Mouse (Mus musculus): ENCODE data around the gene Reep1. TPM values are rescaled to one million over a fixed set of nuclear protein-coding genes. Genes with fewer than 3 reads are reported as not detected.

Reep1 gene
- 3.6 and 4.2 TPM in 2 replicates for polyA plus RNA-seq (2015; fragmentation: Nextera tagmentation; extraction: Ambion mirVana)

GRCm38 (mm10) chr6:71707511-71708501 lies at the start of gene Reep1:
Reep1 (plus strand) TSS chr6:71707561.
- Histone ChIP-seq H3K9me3 (replicated peaks) (no peaks in the 10 kb centered on the region), H3K27me3 (peaks cover 61% of the 10 kb centered on the region), H3K4me1 (replicated peaks) (peaks cover 14% of the 10 kb centered on the region), H3K4me3 (replicated peaks) (peak within 1 kb of the TSS; percentile 60), H3K9ac (peak within 1 kb of the TSS; percentile 67), H3K4me2 (peak within 1 kb of the TSS; percentile 81), H3K27ac (no peak within 1 kb of the TSS), H3K36me3 (no peaks in the 10 kb centered on the region)
- under 1% methylated on average over 91 of the region's 91 CpGs for WGBS (ENCODE audit: insufficient replicate concordance)
- peak; percentile 57 for DNase-seq
- ATAC-seq (ENCODE audit: low read depth), result peak; percentile 91

DNA sequence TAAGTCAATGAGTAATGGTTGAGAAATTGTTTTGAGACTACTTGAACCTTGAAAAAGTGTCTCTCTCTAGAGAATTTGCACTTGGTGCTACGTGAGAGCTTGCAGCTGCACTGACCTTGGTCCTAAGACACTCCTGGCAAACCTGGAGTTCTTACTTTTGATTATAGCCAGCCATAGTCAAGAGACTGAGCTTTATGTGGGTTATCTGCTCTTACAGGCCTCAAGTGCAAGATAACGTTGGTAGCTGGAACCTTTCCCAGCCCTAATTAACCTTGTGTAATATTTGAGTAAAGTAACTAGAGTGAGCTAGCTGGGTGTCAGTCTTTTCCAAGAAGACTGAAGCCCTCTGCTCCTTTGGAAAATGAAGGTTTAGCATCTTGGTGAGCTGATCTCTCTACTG lies 49.1 kb upstream of the Reep1 start:
- Histone ChIP-seq H3K4me2 (peak overlapping the region; percentile 3; the same call in 1 of the 2 replicates), H3K4me3 (replicated peaks) (no peak overlapping the region), H3K27me3 (no peaks in the 10 kb centered on the region), H3K36me3 (no peaks in the 10 kb centered on the region), H3K4me1 (replicated peaks) (peaks cover 52% of the 10 kb centered on the region), H3K27ac (no peak overlapping the region), H3K9ac (no peak overlapping the region), H3K9me3 (replicated peaks) (no peaks in the 10 kb centered on the region)
- ATAC-seq (ENCODE audit: low read depth), result peak; percentile 35; the same call in 1 of the 2 replicates
- WGBS (ENCODE audit: insufficient replicate concordance), result 22% methylated on average over 2 of the region's 2 CpGs
- DNase-seq, result peak; percentile 23

DNA sequence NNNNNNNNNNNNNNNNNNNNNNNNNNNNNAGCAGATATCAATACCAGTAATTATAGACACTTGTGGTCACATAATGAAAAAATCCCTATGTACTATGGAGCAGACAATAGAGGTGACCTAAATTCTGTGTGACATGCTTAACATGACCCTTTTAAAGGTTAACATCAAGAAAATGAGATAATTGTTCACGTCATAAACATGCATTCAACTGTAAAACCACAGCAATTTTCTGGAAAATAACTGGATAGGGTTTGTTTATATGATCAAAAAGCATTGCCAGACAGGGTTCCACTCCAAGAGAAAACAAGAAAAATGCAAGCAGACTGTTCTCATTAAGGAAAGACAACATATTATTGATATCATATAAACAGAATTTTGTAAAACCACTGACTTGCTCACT lies 42.9 kb upstream of the Reep1 start:
- no peaks in the 10 kb centered on the region for H3K27me3 ChIP-seq
- no peak overlapping the region for H3K4me3 ChIP-seq (replicated peaks)
- H3K36me3 ChIP-seq, result no peaks in the 10 kb centered on the region
- no peak overlapping the region for H3K27ac ChIP-seq
- WGBS (ENCODE audit: insufficient replicate concordance), result 46% methylated on average over 1 of the region's 1 CpGs
- H3K9ac ChIP-seq, result no peak overlapping the region
- no peaks in the 10 kb centered on the region for H3K9me3 ChIP-seq (replicated peaks)
- peaks cover 31% of the 10 kb centered on the region for H3K4me1 ChIP-seq (replicated peaks)
- DNase-seq (no peak), ATAC-seq (ENCODE audit: low read depth) (no peak)
- H3K4me2 ChIP-seq, result no peak overlapping the region

DNA sequence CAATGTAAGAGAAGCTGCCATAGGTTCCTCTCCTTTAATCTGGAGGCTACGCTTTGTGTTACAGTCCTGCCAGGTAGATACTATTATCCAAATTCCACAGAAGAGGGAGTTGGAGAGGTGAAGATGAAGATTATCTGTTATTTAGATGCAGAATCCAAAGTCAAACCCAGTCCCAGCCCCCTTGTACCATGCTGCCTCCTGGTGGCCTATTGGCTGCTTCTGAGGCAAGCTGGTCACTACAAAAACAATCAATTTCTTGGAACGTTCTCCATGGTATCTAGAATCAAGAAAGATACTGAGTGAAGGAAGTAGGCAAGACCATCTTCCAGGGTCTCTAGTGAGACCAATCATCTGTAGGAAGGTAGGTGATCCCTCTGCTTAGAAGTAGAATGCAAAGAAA lies 34.2 kb upstream of the Reep1 start:
- peak; percentile 39 for DNase-seq
- Histone ChIP-seq H3K4me1 (replicated peaks) (no peaks in the 10 kb centered on the region), H3K4me3 (replicated peaks) (no peak overlapping the region)

DNA sequence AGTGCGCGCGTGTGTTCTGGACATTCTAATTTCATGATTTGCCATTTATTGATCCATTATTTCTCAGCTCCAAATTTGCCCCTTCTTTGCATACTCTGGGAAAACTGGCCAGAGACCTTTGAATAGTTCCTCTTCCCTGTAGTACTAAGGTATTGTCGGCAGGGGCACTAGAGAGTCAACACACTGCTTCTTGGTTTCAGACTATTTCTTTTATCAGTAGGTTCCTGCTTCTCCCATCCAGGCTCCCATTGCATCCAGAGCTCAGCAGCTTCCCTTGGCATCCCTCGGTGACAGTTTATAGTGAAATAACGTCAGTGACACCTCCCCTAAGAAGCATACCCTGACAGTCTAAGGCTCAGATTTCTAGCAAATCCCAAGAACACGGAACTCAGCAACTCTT lies 28.5 kb upstream of the Reep1 start:
- H3K4me2 ChIP-seq, result no peak overlapping the region
- H3K4me1 ChIP-seq (replicated peaks), result no peaks in the 10 kb centered on the region
- no peaks in the 10 kb centered on the region for H3K9me3 ChIP-seq (replicated peaks)
- no peak overlapping the region for H3K4me3 ChIP-seq (replicated peaks)
- H3K27ac ChIP-seq, result no peak overlapping the region
- no peak for DNase-seq
- no peaks in the 10 kb centered on the region for H3K27me3 ChIP-seq
- H3K36me3 ChIP-seq, result no peaks in the 10 kb centered on the region
- ATAC-seq (ENCODE audit: low read depth), result no peak
- no peak overlapping the region for H3K9ac ChIP-seq
- 54% methylated on average over 7 of the region's 7 CpGs for WGBS (ENCODE audit: insufficient replicate concordance)

More for the DNA sequence above, 34.2 kb upstream of the Reep1 start:
- 36% methylated on average over 2 of the region's 2 CpGs for WGBS (ENCODE audit: insufficient replicate concordance)
- H3K9ac ChIP-seq, result no peak overlapping the region
- no peaks in the 10 kb centered on the region for H3K27me3 ChIP-seq
- no peak overlapping the region for H3K4me2 ChIP-seq
- H3K36me3 ChIP-seq, result no peaks in the 10 kb centered on the region
- H3K9me3 ChIP-seq (replicated peaks), result no peaks in the 10 kb centered on the region
- no peak for ATAC-seq (ENCODE audit: low read depth)
- H3K27ac ChIP-seq, result no peak overlapping the region

DNA sequence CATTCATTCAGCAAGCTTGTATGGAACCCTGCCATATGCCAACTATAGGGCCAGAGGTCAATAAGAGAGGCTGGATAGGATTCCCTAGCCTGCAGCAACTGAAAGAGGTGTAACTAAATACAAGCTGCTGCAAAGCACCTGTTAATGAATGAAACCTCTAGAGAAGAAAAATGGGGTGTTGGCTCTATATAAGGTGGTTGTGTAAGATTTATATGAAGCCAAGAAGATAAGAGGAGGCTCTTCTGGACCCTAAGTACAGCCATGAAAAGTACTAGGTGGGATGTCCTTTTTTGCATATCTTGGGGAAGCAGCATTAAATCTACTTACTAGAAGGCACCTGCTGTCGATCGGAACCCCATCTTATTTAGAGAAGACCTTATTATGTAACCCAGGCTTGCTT lies 12.2 kb upstream of the Reep1 start:
- DNase-seq (no peak), ATAC-seq (ENCODE audit: low read depth) (no peak)
- no peak overlapping the region for H3K4me3 ChIP-seq (replicated peaks)
- H3K27me3 ChIP-seq, result 0 out of 2 replicates have a peak, but pooled peaks cover 7% of the 10 kb centered on the region
- no peaks in the 10 kb centered on the region for H3K9me3 ChIP-seq (replicated peaks)
- H3K4me1 ChIP-seq (replicated peaks), result no peaks in the 10 kb centered on the region
- no peaks in the 10 kb centered on the region for H3K36me3 ChIP-seq
- no peak overlapping the region for H3K27ac ChIP-seq
- 71% methylated on average over 2 of the region's 2 CpGs for WGBS (ENCODE audit: insufficient replicate concordance)
- no peak overlapping the region for H3K4me2 ChIP-seq
- H3K9ac ChIP-seq, result no peak overlapping the region

DNA sequence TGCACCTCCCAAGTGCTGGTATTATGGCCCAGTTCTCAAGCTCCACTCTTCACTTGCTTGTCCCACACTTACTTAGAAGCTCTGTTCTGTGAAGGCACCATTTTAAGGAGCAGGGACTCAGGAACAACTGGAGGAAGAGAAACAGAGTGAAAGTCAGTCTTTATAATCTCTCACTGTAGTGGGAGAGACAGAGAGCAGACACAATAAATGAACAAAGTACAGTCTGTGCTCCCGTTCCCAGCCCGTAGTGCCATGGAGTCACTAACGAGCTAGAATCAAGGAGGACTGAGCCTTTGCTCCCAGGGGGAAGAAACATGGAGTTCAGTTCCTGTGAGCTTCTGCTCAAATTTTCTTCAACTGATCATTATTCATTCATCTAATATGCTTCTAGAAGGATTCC lies 11.8 kb upstream of the Reep1 start:
- no peak overlapping the region for H3K4me3 ChIP-seq (replicated peaks)
- no peak for DNase-seq
- H3K9me3 ChIP-seq (replicated peaks), result no peaks in the 10 kb centered on the region
- ATAC-seq (ENCODE audit: low read depth), result no peak
- H3K4me1 ChIP-seq (replicated peaks), result no peaks in the 10 kb centered on the region
- H3K4me2 ChIP-seq, result no peak overlapping the region
- no peak overlapping the region for H3K27ac ChIP-seq
- 0 out of 2 replicates have a peak, but pooled peaks cover 7% of the 10 kb centered on the region for H3K27me3 ChIP-seq
- H3K9ac ChIP-seq, result no peak overlapping the region
- WGBS (ENCODE audit: insufficient replicate concordance), result 77% methylated on average over 3 of the region's 3 CpGs
- no peaks in the 10 kb centered on the region for H3K36me3 ChIP-seq

DNA sequence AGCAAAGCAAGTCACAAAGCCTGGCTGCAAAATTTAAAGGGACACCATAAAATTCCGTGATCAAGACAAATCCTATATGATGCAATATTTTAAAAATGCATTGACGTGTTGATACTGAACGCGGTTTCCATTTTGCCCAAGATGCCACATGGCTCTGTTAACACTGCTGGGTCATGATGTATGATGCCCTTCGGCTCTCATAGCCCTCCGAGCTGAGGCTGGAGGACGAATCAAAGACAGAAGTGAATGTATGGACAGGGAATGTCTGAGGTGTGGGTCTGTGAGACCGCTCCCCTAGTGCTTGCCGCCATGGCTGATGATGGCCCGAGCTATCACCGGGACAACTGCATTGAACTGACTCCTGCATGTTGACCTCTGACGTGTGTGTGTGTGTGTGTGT lies 490 bp upstream of the Reep1 start:
- DNase-seq (no peak), ATAC-seq (ENCODE audit: low read depth) (no peak)
- Histone ChIP-seq H3K4me3 (replicated peaks) (no peak overlapping the region), H3K4me2 (no peak overlapping the region), H3K9me3 (replicated peaks) (no peaks in the 10 kb centered on the region), H3K36me3 (no peaks in the 10 kb centered on the region), H3K27me3 (peaks cover 64% of the 10 kb centered on the region), H3K9ac (no peak overlapping the region), H3K27ac (no peak overlapping the region), H3K4me1 (replicated peaks) (peaks cover 14% of the 10 kb centered on the region)
- WGBS (ENCODE audit: insufficient replicate concordance), result 73% methylated on average over 12 of the region's 12 CpGs

GRCm38 (mm10) chr6:71708528-71708927 lies 1.2 kb downstream of the Reep1 start:
- ATAC-seq (ENCODE audit: low read depth) (no peak), DNase-seq (no peak)
- H3K9ac ChIP-seq, result peak overlapping the region; percentile 67
- H3K4me1 ChIP-seq (replicated peaks), result peaks cover 14% of the 10 kb centered on the region
- H3K27ac ChIP-seq, result no peak overlapping the region
- H3K9me3 ChIP-seq (replicated peaks), result no peaks in the 10 kb centered on the region
- H3K4me2 ChIP-seq, result peak overlapping the region; percentile 81
- peak overlapping the region; percentile 60 for H3K4me3 ChIP-seq (replicated peaks)
- peaks cover 56% of the 10 kb centered on the region for H3K27me3 ChIP-seq
- no peaks in the 10 kb centered on the region for H3K36me3 ChIP-seq
- 7% methylated on average over 3 of the region's 3 CpGs for WGBS (ENCODE audit: insufficient replicate concordance)

GRCm38 (mm10) chr6:71710323-71710722 lies 3.0 kb downstream of the Reep1 start:
- Histone ChIP-seq H3K4me3 (replicated peaks) (no peak overlapping the region), H3K27me3 (peaks cover 47% of the 10 kb centered on the region), H3K9ac (no peak overlapping the region), H3K36me3 (no peaks in the 10 kb centered on the region), H3K27ac (no peak overlapping the region), H3K4me2 (no peak overlapping the region), H3K4me1 (replicated peaks) (peaks cover 14% of the 10 kb centered on the region), H3K9me3 (replicated peaks) (no peaks in the 10 kb centered on the region)
- ATAC-seq (ENCODE audit: low read depth) (no peak), DNase-seq (no peak)
- WGBS (ENCODE audit: insufficient replicate concordance), result 67% methylated on average over 3 of the region's 3 CpGs

DNA sequence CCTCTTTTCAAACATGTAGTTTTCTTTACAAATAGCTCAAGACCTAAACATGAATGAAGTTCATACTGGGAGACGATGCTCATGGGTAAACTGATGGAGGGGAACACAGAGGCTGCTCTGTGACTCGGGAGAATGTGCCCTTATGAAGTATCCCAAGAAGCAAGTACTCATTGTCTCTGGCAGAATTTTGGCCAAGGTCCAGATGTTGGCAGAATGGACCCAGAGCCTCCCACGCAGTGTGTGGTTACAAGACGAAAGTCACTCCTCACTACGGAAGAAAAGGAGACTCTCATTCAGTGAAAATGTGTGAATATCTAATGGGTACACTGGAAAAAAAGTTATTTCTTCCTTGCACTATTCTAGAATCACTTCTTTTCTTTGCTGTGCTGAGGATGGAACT lies 3.8 kb downstream of the Reep1 start:
- peaks cover 14% of the 10 kb centered on the region for H3K4me1 ChIP-seq (replicated peaks)
- H3K27ac ChIP-seq, result no peak overlapping the region
- H3K4me2 ChIP-seq, result no peak overlapping the region
- 70% methylated on average over 5 of the region's 5 CpGs for WGBS (ENCODE audit: insufficient replicate concordance)
- ATAC-seq (ENCODE audit: low read depth) (no peak), DNase-seq (no peak)
- H3K27me3 ChIP-seq, result peaks cover 41% of the 10 kb centered on the region
- H3K9ac ChIP-seq, result no peak overlapping the region
- no peak overlapping the region for H3K4me3 ChIP-seq (replicated peaks)
- no peaks in the 10 kb centered on the region for H3K9me3 ChIP-seq (replicated peaks)
- no peaks in the 10 kb centered on the region for H3K36me3 ChIP-seq
